Mouse (Mus musculus): Measurements from ENCODE around the gene Sox5. TPM values are rescaled to one million over a fixed set of nuclear protein-coding genes. Genes with fewer than 3 reads are reported as not detected.

The Sox5 gene
- polyA plus RNA-seq, 1 experiment from 2014 or later: 38.9 TPM

GRCm38 (mm10) chr6:144044381-144044780, 737.4 kb downstream of the Sox5 start:
- no peak overlapping the region for H3K9ac ChIP-seq
- H3K4me3 ChIP-seq: no peak overlapping the region
- H3K4me1 ChIP-seq (replicated peaks): peaks cover 35% of the 10 kb centered on the region
- no peaks in the 10 kb centered on the region for H3K27me3 ChIP-seq
- no peak overlapping the region for H3K4me2 ChIP-seq
- no peaks in the 10 kb centered on the region for H3K9me3 ChIP-seq
- H3K27ac ChIP-seq (replicated peaks): no peak overlapping the region
- ATAC-seq (ENCODE audit: low FRiP score, low read depth): no peak
- WGBS: 93% methylated on average over 3 of the region's 3 CpGs
- no peaks in the 10 kb centered on the region for H3K36me3 ChIP-seq

- Histone ChIP-seq H3K9me3 (no peaks in the 10 kb centered on the region), H3K9ac (no peak overlapping the region), H3K4me1 (replicated peaks) (peaks cover 39% of the 10 kb centered on the region), H3K4me3 (no peak overlapping the region), H3K27me3 (no peaks in the 10 kb centered on the region), H3K27ac (replicated peaks) (no peak overlapping the region), H3K36me3 (no peaks in the 10 kb centered on the region), H3K4me2 (no peak overlapping the region)
- no peak for ATAC-seq (ENCODE audit: low FRiP score, low read depth)
- 11% methylated on average over 5 of the region's 5 CpGs for WGBS
Measured at GRCm38 (mm10) chr6:144042936-144043335, 738.8 kb downstream of the Sox5 start.

- no peak overlapping the region for H3K9ac ChIP-seq
- no peak overlapping the region for H3K4me2 ChIP-seq
- H3K27ac ChIP-seq (replicated peaks): no peak overlapping the region
- no peaks in the 10 kb centered on the region for H3K9me3 ChIP-seq
- no peaks in the 10 kb centered on the region for H3K27me3 ChIP-seq
- 55% methylated on average over 9 of the region's 9 CpGs for WGBS
- H3K4me1 ChIP-seq (replicated peaks): peaks cover 39% of the 10 kb centered on the region
- ATAC-seq (ENCODE audit: low FRiP score, low read depth): no peak
- no peak overlapping the region for H3K4me3 ChIP-seq
- H3K36me3 ChIP-seq: no peaks in the 10 kb centered on the region
Measured at GRCm38 (mm10) chr6:144041941-144042340, 739.8 kb downstream of the Sox5 start.

- Histone ChIP-seq H3K36me3 (no peaks in the 10 kb centered on the region), H3K4me3 (no peak overlapping the region), H3K4me2 (no peak overlapping the region), H3K4me1 (replicated peaks) (peaks cover 39% of the 10 kb centered on the region), H3K9ac (no peak overlapping the region), H3K9me3 (no peaks in the 10 kb centered on the region), H3K27ac (replicated peaks) (no peak overlapping the region), H3K27me3 (no peaks in the 10 kb centered on the region)
- 49% methylated on average over 5 of the region's 5 CpGs for WGBS
- no peak for ATAC-seq (ENCODE audit: low FRiP score, low read depth)
Measured at GRCm38 (mm10) chr6:144041188-144041587, 740.6 kb downstream of the Sox5 start.

- Histone ChIP-seq H3K27ac (replicated peaks) (no peak overlapping the region), H3K36me3 (no peaks in the 10 kb centered on the region), H3K9ac (no peak overlapping the region), H3K4me3 (no peak overlapping the region), H3K27me3 (no peaks in the 10 kb centered on the region), H3K4me1 (replicated peaks) (peaks cover 33% of the 10 kb centered on the region), H3K4me2 (no peak overlapping the region), H3K9me3 (no peaks in the 10 kb centered on the region)
- WGBS: 87% methylated on average over 7 of the region's 7 CpGs
- no peak for ATAC-seq (ENCODE audit: low FRiP score, low read depth)
Measured at GRCm38 (mm10) chr6:144040349-144040748, 741.4 kb downstream of the Sox5 start.

GRCm38 (mm10) chr6:144039221-144039620, 742.6 kb downstream of the Sox5 start:
- ATAC-seq (ENCODE audit: low FRiP score, low read depth): no peak
- Histone ChIP-seq H3K36me3 (no peaks in the 10 kb centered on the region), H3K4me1 (replicated peaks) (peaks cover 31% of the 10 kb centered on the region), H3K27me3 (no peaks in the 10 kb centered on the region), H3K9me3 (no peaks in the 10 kb centered on the region), H3K27ac (replicated peaks) (no peak overlapping the region), H3K9ac (no peak overlapping the region), H3K4me2 (no peak overlapping the region), H3K4me3 (no peak overlapping the region)
- 29% methylated on average over 7 of the region's 7 CpGs for WGBS

- ATAC-seq (ENCODE audit: low FRiP score, low read depth): no peak
- Histone ChIP-seq H3K4me2 (no peak overlapping the region), H3K9me3 (no peaks in the 10 kb centered on the region), H3K4me3 (no peak overlapping the region), H3K27me3 (no peaks in the 10 kb centered on the region), H3K9ac (no peak overlapping the region), H3K4me1 (replicated peaks) (no peaks in the 10 kb centered on the region), H3K27ac (replicated peaks) (no peak overlapping the region), H3K36me3 (no peaks in the 10 kb centered on the region)
- WGBS: 87% methylated on average over 2 of the region's 2 CpGs
Measured at GRCm38 (mm10) chr6:144033191-144033590, 748.6 kb downstream of the Sox5 start.

GRCm38 (mm10) chr6:144016929-144017328, 764.8 kb downstream of the Sox5 start:
- Histone ChIP-seq H3K36me3 (no peaks in the 10 kb centered on the region), H3K4me3 (no peak overlapping the region), H3K9me3 (no peaks in the 10 kb centered on the region), H3K27ac (replicated peaks) (no peak overlapping the region), H3K27me3 (no peaks in the 10 kb centered on the region), H3K4me1 (replicated peaks) (no peaks in the 10 kb centered on the region), H3K9ac (no peak overlapping the region), H3K4me2 (no peak overlapping the region)
- ATAC-seq (ENCODE audit: low FRiP score, low read depth): no peak

- Histone ChIP-seq H3K9ac (no peak overlapping the region), H3K4me3 (no peak overlapping the region), H3K27me3 (no peaks in the 10 kb centered on the region), H3K4me2 (no peak overlapping the region), H3K9me3 (no peaks in the 10 kb centered on the region), H3K27ac (replicated peaks) (no peak overlapping the region), H3K36me3 (no peaks in the 10 kb centered on the region), H3K4me1 (replicated peaks) (no peaks in the 10 kb centered on the region)
- no peak for ATAC-seq (ENCODE audit: low FRiP score, low read depth)
- 82% methylated on average over 14 of the region's 14 CpGs for WGBS
Measured at GRCm38 (mm10) chr6:144011880-144012524, 769.8 kb downstream of the Sox5 start.

GRCm38 (mm10) chr6:144010995-144011394, 770.8 kb downstream of the Sox5 start:
- whole genome bisulfite sequencing: 88% methylated on average over 3 of the region's 3 CpGs
- no peaks in the 10 kb centered on the region for H3K27me3 ChIP-seq
- H3K4me1 ChIP-seq (replicated peaks): no peaks in the 10 kb centered on the region
- no peak for ATAC-seq (ENCODE audit: low FRiP score, low read depth)
- H3K9me3 ChIP-seq: no peaks in the 10 kb centered on the region
- H3K4me2 ChIP-seq: no peak overlapping the region
- H3K36me3 ChIP-seq: no peaks in the 10 kb centered on the region
- no peak overlapping the region for H3K9ac ChIP-seq
- H3K4me3 ChIP-seq: no peak overlapping the region
- no peak overlapping the region for H3K27ac ChIP-seq (replicated peaks)

- no peaks in the 10 kb centered on the region for H3K9me3 ChIP-seq
- no peak overlapping the region for H3K9ac ChIP-seq
- H3K36me3 ChIP-seq: no peaks in the 10 kb centered on the region
- no peak overlapping the region for H3K4me2 ChIP-seq
- ATAC-seq (ENCODE audit: low FRiP score, low read depth): no peak
- H3K27ac ChIP-seq (replicated peaks): no peak overlapping the region
- H3K4me3 ChIP-seq: no peak overlapping the region
- no peaks in the 10 kb centered on the region for H3K27me3 ChIP-seq
- no peaks in the 10 kb centered on the region for H3K4me1 ChIP-seq (replicated peaks)
Measured at GRCm38 (mm10) chr6:144010285-144010684, 771.5 kb downstream of the Sox5 start.

GRCm38 (mm10) chr6:144005132-144005531, 776.6 kb downstream of the Sox5 start:
- Histone ChIP-seq H3K9me3 (no peaks in the 10 kb centered on the region), H3K9ac (no peak overlapping the region), H3K4me3 (no peak overlapping the region), H3K4me1 (replicated peaks) (no peaks in the 10 kb centered on the region), H3K36me3 (no peaks in the 10 kb centered on the region), H3K4me2 (no peak overlapping the region), H3K27ac (replicated peaks) (no peak overlapping the region), H3K27me3 (no peaks in the 10 kb centered on the region)
- 93% methylated on average over 6 of the region's 6 CpGs for WGBS
- ATAC-seq (ENCODE audit: low FRiP score, low read depth): no peak

GRCm38 (mm10) chr6:143998201-143998600, 783.6 kb downstream of the Sox5 start:
- Histone ChIP-seq H3K4me2 (no peak overlapping the region), H3K9me3 (no peaks in the 10 kb centered on the region), H3K4me1 (replicated peaks) (peaks cover 18% of the 10 kb centered on the region; the same call in 1 of the 2 replicates), H3K27ac (replicated peaks) (no peak overlapping the region), H3K9ac (no peak overlapping the region), H3K4me3 (no peak overlapping the region), H3K36me3 (no peaks in the 10 kb centered on the region), H3K27me3 (no peaks in the 10 kb centered on the region)
- WGBS: 64% methylated on average over 13 of the region's 13 CpGs
- ATAC-seq (ENCODE audit: low FRiP score, low read depth): no peak

All from hindbrain, embryonic 15.5 days (tissue).